Mouse (Mus musculus) activated CD4-positive, CD25-positive, alpha-beta regulatory T cell, adult 9 weeks (primary cell): ENCODE data around the gene Tbata. TPM values are rescaled to one million over a fixed set of nuclear protein-coding genes. Genes with fewer than 3 reads are reported as not detected.

ENCODE experiments used
- polyA plus RNA-seq: library from polyadenylated mRNA; unstranded; fragments of 100-300 nt; shearing (Covaris generic); gene quantifications from one replicate; pipeline ENCODE4 v1.2.1, GENCODE M21; 2017

Tbata gene
- polyA plus RNA-seq = not detected

DNA sequence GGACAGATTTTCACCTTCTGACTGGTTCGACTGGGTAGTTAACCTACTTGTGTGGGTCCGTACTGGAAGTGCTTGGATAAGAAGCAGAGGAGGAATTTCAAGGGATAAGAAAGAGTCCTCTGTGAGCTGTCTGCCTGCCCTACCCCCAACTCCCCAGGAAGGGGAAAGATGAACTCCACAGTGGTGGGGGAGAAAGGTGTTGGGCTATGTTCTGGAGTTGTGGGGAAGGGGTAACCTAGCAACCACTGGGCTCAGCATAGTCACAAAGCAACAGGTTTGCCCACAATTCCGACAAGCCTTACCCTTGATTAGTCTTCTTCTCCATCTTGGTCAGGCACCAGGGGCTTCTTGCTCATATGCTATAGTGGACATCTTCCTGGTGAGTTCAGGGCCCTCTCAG lies at the start of gene Tbata:
Gene Tbata, plus strand, starts transcription at position 301 of the 400 bp plus-strand sequence.

DNA sequence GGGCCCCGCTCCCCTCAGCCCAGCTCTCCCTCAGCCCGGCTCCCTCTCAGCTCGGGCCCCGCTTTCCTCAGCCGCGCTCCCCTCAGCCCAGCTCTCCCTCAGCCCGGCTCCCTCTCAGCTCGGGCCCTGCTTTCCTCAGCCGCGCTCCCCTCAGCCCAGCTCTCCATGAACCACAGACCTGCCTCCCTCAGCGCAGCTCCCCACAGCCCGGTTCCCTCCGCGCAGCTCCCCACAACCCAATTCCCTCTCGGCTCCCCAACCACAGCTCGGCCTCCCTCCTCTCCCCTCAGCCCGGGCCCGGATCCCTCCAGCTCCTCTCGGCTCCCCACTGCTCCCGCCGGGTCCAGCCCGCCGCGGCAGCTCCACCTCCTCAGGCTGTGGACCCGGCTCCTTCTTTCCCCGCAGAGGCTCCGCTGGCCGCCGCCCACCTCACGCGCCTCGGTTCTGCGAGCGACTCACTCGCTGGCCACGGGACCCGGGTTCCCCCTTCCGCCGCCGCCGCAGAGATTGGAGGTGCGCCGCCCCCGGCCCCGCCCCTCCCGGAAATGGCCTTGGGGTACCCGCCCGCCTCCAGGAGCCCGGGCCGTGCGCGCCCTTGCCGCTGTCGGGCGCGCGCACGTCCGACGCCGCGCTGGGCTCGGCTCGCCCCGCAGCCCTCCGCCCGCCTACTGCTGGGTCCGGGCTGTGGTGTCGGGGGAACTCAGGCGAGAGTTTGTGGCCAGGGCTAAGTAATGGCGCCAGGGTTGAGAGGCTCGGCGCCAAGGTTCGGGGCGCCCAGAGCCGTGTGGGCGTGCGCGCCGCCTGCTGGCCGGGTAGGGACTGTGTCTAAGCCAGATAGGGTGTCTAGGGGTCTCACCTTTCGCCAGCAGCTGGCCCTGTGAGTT lies 24.4 kb upstream of the Tbata start, which contains the start of gene Sgpl1:
Gene Sgpl1, minus strand, starts transcription at position 547 of the 884 bp plus-strand sequence.

Other genes starting within 250 kb of the Tbata start
- 0.48 TPM for gene Pcbd1, start 82.6 kb upstream of the Tbata start, polyA plus RNA-seq
- 99.4 TPM for gene Sgpl1, start 24.3 kb upstream of the Tbata start, polyA plus RNA-seq
- not detected for gene Adamts14, start 101.5 kb downstream of the Tbata start, polyA plus RNA-seq
- 6.1 TPM for gene Prf1, start 125.9 kb downstream of the Tbata start, polyA plus RNA-seq
- gene Pald1, start 211.6 kb downstream of the Tbata start, polyA plus RNA-seq = 0.23 TPM
- gene Nodal, start 246.0 kb downstream of the Tbata start, polyA plus RNA-seq = not detected